Mouse (Mus musculus): ENCODE data around the gene Atxn1. TPM values are rescaled to one million over a fixed set of nuclear protein-coding genes. Genes with fewer than 3 reads are reported as not detected.

The Atxn1 gene
- polyA plus RNA-seq, 1 experiment: not detected

DNA sequence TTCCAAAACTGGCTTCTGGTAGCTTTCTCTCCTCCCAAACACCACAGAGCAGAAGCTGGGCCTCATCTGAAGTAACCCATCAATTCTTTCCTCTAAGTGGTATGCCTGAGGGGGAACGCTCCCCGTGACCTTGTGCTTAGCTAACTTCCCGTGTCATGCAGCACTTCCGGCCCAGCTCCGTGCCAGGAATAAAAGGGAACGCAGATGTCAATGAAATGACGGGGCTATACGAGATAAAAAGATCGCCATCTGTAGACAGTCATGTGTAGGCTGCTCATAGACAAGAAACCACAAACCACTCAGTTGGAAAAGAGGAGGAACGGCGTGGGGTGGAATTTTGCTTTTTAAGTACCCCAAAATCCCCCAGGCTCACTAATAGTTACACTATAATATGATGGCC, 271.3 kb downstream of the Atxn1 start:
- Histone ChIP-seq H3K27ac (ENCODE audit: insufficient read depth, low read depth, low read length) (no peak overlapping the region), H3K4me3 (ENCODE audit: insufficient read depth, low read depth, low read length) (no peak overlapping the region), H3K4me1 (ENCODE audit: control insufficient read depth, insufficient read depth, low read length) (peaks cover 12% of the 10 kb centered on the region)
- TF ChIP-seq CTCF (IDR thresholded peaks at IDR 0.05; ENCODE audit: insufficient read depth, low read depth, low read length): no peak
- no peak for TF ChIP-seq POLR2A (IDR thresholded peaks at IDR 0.05; ENCODE audit: insufficient read depth, low read depth, low read length)
- 78% methylated on average over 11 of the region's 11 CpGs for WGBS

DNA sequence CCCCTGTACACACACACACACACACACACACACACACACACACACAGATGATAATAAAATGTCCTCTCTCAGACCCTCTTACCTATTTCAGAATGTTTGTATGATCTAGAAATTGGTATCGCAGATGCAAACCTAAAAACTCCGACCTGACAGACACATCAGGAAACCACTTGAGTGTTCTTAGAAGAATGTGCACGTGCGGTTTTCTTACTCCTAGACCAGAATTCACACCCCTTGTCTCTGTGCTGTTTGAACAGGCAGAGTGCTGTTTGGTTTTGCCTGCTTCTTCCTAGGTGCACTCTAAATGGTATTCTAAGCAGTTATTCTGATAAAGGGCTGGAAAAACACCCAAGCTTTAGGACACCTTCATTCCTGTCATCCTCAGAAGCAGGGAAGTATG, 271.7 kb downstream of the Atxn1 start:
- no peak overlapping the region for H3K27ac ChIP-seq (ENCODE audit: insufficient read depth, low read depth, low read length)
- no peak overlapping the region for H3K4me3 ChIP-seq (ENCODE audit: insufficient read depth, low read depth, low read length)
- 81% methylated on average over 4 of the region's 4 CpGs for WGBS
- H3K4me1 ChIP-seq (ENCODE audit: control insufficient read depth, insufficient read depth, low read length): peaks cover 12% of the 10 kb centered on the region
- TF ChIP-seq POLR2A (IDR thresholded peaks at IDR 0.05; ENCODE audit: insufficient read depth, low read depth, low read length) (no peak), CTCF (IDR thresholded peaks at IDR 0.05; ENCODE audit: insufficient read depth, low read depth, low read length) (no peak)

DNA sequence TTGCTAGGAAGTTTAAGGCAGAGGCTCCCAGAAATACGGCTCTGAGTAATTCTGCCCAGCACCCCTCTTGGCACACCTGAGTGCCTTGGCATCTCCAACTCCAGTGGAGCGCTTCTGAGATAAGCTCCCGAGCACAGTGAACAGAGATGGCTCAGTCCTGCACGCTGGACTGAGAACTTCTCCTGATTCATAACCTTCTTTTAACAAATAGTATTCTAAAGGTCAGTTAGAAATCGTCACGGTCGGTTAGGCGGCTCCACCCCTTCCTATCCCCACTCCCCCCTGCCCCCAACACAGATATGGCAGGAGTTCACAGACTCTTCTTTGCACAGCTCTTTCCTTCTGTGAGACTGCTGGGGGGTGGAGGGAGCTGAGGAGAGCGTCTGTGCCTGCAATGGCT, 272.4 kb downstream of the Atxn1 start:
- H3K27ac ChIP-seq (ENCODE audit: insufficient read depth, low read depth, low read length): no peak overlapping the region
- TF ChIP-seq POLR2A (IDR thresholded peaks at IDR 0.05; ENCODE audit: insufficient read depth, low read depth, low read length): no peak
- TF ChIP-seq CTCF (IDR thresholded peaks at IDR 0.05; ENCODE audit: insufficient read depth, low read depth, low read length): no peak
- no peak overlapping the region for H3K4me3 ChIP-seq (ENCODE audit: insufficient read depth, low read depth, low read length)
- 71% methylated on average over 9 of the region's 9 CpGs for WGBS
- peaks cover 12% of the 10 kb centered on the region for H3K4me1 ChIP-seq (ENCODE audit: control insufficient read depth, insufficient read depth, low read length)

DNA sequence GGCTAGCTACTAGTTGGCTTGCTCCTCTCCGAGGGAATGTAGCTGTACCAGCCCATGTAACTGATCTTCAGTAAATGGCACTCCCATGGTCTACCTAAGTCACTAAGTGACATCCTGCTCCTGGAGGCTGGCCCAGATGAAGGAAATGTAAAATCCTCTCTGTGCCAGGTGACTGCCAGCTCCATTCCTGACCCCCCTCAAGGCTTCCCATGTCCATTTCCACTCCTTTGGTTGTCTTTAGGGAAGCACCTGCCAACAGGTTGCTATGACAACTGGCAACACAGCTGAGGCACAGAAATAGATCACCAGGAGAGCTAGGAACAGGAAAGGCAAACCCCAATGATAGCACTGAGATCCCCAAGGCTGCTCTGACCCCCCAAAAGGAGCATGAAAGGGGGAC, 274.4 kb downstream of the Atxn1 start:
- TF ChIP-seq CTCF (IDR thresholded peaks at IDR 0.05; ENCODE audit: insufficient read depth, low read depth, low read length) (no peak), POLR2A (IDR thresholded peaks at IDR 0.05; ENCODE audit: insufficient read depth, low read depth, low read length) (no peak)
- peaks cover 15% of the 10 kb centered on the region for H3K4me1 ChIP-seq (ENCODE audit: control insufficient read depth, insufficient read depth, low read length)
- no peak overlapping the region for H3K27ac ChIP-seq (ENCODE audit: insufficient read depth, low read depth, low read length)
- H3K4me3 ChIP-seq (ENCODE audit: insufficient read depth, low read depth, low read length): no peak overlapping the region
- WGBS: 79% methylated on average over 1 of the region's 1 CpGs

DNA sequence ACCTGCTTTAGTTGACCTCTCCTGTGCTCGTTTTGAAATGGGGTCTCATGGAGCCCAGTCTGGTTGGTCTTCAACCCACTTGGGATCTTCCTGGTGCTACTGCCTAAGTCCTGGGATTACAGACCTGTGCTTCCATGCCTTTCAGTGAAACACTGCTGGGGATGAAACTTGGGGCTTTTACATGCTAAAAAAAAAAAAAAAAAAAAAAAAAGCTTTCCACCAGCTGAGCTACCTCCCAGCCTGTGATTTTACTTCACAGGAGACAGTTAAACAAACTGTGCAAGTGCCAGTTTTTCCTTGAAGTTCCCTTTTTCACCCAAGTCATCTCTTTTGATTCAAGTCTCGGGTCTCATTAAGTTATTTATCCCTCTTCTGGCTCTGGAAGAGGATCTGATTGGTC, 275.9 kb downstream of the Atxn1 start:
- TF ChIP-seq CTCF (IDR thresholded peaks at IDR 0.05; ENCODE audit: insufficient read depth, low read depth, low read length) (no peak), POLR2A (IDR thresholded peaks at IDR 0.05; ENCODE audit: insufficient read depth, low read depth, low read length) (no peak)
- Histone ChIP-seq H3K4me1 (ENCODE audit: control insufficient read depth, insufficient read depth, low read length) (peaks cover 18% of the 10 kb centered on the region), H3K27ac (ENCODE audit: insufficient read depth, low read depth, low read length) (no peak overlapping the region), H3K4me3 (ENCODE audit: insufficient read depth, low read depth, low read length) (no peak overlapping the region)
- 64% methylated on average over 2 of the region's 2 CpGs for WGBS

DNA sequence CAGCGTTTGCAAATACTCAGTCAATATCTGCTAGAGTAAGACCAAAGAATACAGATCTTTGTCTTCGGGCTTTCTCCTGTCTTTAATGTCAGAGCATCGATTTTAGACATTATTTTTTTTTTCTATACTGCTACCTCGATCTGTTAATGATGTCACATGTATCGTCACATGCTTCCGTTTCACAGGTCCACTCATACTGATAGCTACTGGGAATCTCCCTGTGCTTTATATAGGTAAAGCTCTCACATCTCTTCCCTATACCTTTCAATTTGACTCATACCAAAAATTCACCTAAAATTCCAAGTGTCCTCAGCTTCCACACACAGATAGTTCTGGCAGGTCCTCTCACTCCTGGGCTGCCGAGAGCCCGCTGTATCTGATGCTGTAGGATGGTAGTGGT, 277.2 kb downstream of the Atxn1 start:
- no peak overlapping the region for H3K4me3 ChIP-seq (ENCODE audit: insufficient read depth, low read depth, low read length)
- no peak overlapping the region for H3K27ac ChIP-seq (ENCODE audit: insufficient read depth, low read depth, low read length)
- TF ChIP-seq POLR2A (IDR thresholded peaks at IDR 0.05; ENCODE audit: insufficient read depth, low read depth, low read length): no peak
- no peak for TF ChIP-seq CTCF (IDR thresholded peaks at IDR 0.05; ENCODE audit: insufficient read depth, low read depth, low read length)
- WGBS: 96% methylated on average over 8 of the region's 8 CpGs
- peaks cover 16% of the 10 kb centered on the region for H3K4me1 ChIP-seq (ENCODE audit: control insufficient read depth, insufficient read depth, low read length)

DNA sequence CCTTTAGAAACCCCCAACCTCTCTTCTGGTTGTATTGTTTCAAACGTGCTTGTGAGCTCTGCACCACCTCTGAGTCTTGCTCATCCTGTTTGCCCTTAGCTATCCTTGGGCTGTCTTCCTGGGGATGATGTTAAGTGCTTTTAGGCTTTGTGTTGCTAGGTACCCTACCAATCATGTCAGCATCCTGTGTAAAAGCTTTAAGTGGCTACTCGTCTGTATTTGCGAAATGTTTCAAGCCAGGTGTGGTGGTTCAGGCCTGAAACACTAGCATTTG, 278.6 kb downstream of the Atxn1 start:
- no peak overlapping the region for H3K4me3 ChIP-seq (ENCODE audit: insufficient read depth, low read depth, low read length)
- WGBS: 51% methylated on average over 3 of the region's 3 CpGs
- H3K4me1 ChIP-seq (ENCODE audit: control insufficient read depth, insufficient read depth, low read length): peaks cover 13% of the 10 kb centered on the region
- TF ChIP-seq CTCF (IDR thresholded peaks at IDR 0.05; ENCODE audit: insufficient read depth, low read depth, low read length) (no peak), POLR2A (IDR thresholded peaks at IDR 0.05; ENCODE audit: insufficient read depth, low read depth, low read length) (no peak)
- no peak overlapping the region for H3K27ac ChIP-seq (ENCODE audit: insufficient read depth, low read depth, low read length)

DNA sequence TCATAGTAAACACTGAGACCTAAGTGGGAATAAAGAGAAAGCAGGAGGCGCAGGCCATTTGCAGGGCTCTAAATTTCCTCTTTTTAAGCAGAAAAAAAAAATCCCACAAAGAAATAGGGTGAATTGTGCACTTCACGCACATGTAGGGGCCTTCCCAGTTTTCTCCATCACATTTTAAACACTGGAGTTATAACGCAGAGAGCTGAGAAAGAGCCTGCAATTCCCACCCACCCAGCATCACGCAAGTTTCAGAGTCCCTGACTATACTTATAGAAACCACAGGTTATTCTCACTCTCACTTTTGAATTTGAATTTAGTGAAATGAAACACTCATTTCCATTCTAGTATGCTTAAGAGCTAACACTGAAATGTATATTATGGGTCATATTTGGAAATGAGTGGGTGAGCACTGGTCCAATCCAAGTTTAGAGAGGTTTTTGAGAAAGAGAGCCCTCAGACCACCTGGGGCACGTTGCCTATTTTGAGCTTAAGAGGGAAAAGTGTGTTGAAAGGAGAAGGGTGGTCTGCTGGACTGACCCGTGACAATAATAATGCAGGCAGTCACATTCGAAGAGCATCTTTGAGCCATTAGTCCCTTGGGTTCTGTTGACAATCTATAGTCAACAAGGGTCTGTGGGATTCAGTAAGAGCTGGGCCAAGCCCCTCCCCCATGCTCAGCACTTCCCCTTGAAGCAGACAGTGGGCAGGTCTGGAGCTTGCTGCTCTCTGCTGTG, 279.1 kb downstream of the Atxn1 start:
- Histone ChIP-seq H3K4me1 (ENCODE audit: control insufficient read depth, insufficient read depth, low read length) (peaks cover 13% of the 10 kb centered on the region), H3K27ac (ENCODE audit: insufficient read depth, low read depth, low read length) (no peak overlapping the region), H3K4me3 (ENCODE audit: insufficient read depth, low read depth, low read length) (no peak overlapping the region)
- WGBS: 66% methylated on average over 7 of the region's 7 CpGs
- no peak for TF ChIP-seq POLR2A (IDR thresholded peaks at IDR 0.05; ENCODE audit: insufficient read depth, low read depth, low read length)
- no peak for TF ChIP-seq CTCF (IDR thresholded peaks at IDR 0.05; ENCODE audit: insufficient read depth, low read depth, low read length)

DNA sequence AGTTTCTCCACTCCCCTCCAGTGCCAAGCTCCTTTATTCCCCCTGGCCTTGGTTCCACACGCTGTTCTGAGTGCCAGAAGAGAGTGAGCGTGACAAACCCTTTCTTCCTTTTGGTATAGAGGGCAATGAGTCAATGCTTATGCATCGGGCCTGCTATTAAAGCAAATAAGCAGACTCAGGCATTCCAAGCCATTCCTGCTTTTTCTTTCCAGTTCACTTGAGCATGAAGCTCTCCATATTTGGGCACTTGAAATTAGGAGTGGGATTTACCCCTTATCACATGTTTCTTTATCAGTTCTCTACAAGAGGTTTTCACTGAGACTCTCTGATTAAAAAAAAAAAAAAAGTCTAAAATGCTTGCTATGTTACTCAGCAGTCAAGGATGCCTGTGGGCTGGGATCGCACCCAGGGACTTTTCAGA, 279.9 kb downstream of the Atxn1 start:
- H3K4me3 ChIP-seq (ENCODE audit: insufficient read depth, low read depth, low read length): no peak overlapping the region
- H3K4me1 ChIP-seq (ENCODE audit: control insufficient read depth, insufficient read depth, low read length): peaks cover 9% of the 10 kb centered on the region
- 32% methylated on average over 4 of the region's 4 CpGs for WGBS
- peak overlapping the region; percentile 8; the same call in 1 of the 2 replicates for H3K27ac ChIP-seq (ENCODE audit: insufficient read depth, low read depth, low read length)
- TF ChIP-seq POLR2A (IDR thresholded peaks at IDR 0.05; ENCODE audit: insufficient read depth, low read depth, low read length) (no peak), CTCF (IDR thresholded peaks at IDR 0.05; ENCODE audit: insufficient read depth, low read depth, low read length) (no peak)

DNA sequence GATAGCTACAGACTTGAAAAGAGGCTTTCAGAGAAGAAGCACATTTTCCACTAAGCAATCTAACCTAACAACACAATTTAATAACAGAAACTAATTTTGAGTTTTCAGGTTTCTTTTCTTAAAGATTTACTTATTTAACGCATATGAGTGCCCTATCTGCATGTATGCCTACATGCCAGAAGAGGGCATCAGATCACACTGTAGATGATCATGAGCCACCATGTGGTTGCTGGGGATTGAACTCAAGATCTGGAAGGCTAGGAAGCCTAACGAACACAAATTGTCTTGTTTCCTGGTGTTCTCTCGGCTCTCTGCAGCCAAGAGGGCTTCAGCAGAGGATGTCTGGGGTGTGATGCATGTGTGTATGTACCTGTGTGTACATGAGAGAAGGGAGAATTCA, 280.8 kb downstream of the Atxn1 start:
- Histone ChIP-seq H3K4me1 (ENCODE audit: control insufficient read depth, insufficient read depth, low read length) (peaks cover 7% of the 10 kb centered on the region), H3K4me3 (ENCODE audit: insufficient read depth, low read depth, low read length) (no peak overlapping the region), H3K27ac (ENCODE audit: insufficient read depth, low read depth, low read length) (no peak overlapping the region)
- TF ChIP-seq CTCF (IDR thresholded peaks at IDR 0.05; ENCODE audit: insufficient read depth, low read depth, low read length) (no peak), POLR2A (IDR thresholded peaks at IDR 0.05; ENCODE audit: insufficient read depth, low read depth, low read length) (no peak)
- WGBS: 77% methylated on average over 3 of the region's 3 CpGs

Data from olfactory bulb, adult 2 months (tissue).